Mouse (Mus musculus): ENCODE measurements around the gene 4930518I15Rik. TPM values are rescaled to one million over a fixed set of nuclear protein-coding genes. Genes with fewer than 3 reads are reported as not detected.
"Not testable (repeated sequence)": the region's sequence is repeated elsewhere in the genome, so short reads cannot be mapped to it uniquely, and the experiment has no call there.

Gene 4930518I15Rik
- 14.0 and 14.2 TPM in 2 replicates for polyA plus RNA-seq (2015; fragmentation: Nextera tagmentation; extraction: Ambion mirVana)

- ATAC-seq, result no peak
- H3K9me3 ChIP-seq (replicated peaks), result no peaks in the 10 kb centered on the region
- H3K4me3 ChIP-seq, result no peak within 1 kb of the TSS
- no peaks in the 10 kb centered on the region for H3K27me3 ChIP-seq
- no peak within 1 kb of the TSS for H3K27ac ChIP-seq
- no peak within 1 kb of the TSS for H3K4me2 ChIP-seq
- peaks cover 42% of the 10 kb centered on the region for H3K36me3 ChIP-seq (ENCODE audit: poor library complexity, severe bottlenecking)
- H3K4me1 ChIP-seq, result peaks cover 15% of the 10 kb centered on the region
- H3K9ac ChIP-seq, result no peak within 1 kb of the TSS; the same call in 1 of the 2 replicates
- 82% methylated on average over 2 of the region's 2 CpGs for WGBS
Observed at GRCm38 (mm10) chr2:156857835-156858234, at the start of gene 4930518I15Rik. Gene 4930518I15Rik (minus strand): TSS chr2:156857946.

DNA sequence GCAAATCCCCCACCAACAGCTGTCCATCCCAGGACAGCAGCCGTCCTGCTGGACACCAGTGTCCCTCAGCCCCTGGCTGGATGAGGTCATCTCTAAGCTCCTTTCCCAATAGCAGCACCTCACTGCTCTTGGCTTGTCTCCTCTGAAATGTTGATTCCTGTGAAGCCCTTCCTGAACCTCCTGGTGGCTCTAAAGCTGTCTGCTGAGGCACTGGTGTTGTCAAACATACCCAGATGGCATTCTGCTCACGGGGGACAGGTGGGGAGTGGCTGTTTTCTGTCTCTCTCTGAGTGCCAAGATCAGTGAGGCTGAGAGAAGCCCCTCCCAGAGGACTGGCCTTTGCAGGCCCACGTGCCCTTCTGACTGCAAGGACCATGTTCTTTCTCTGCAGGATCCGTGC, 48.2 kb upstream of the 4930518I15Rik start:
- H3K27ac ChIP-seq; H3K9me3 ChIP-seq (replicated peaks); H3K9ac ChIP-seq; H3K4me2 ChIP-seq; H3K36me3 ChIP-seq (ENCODE audit: poor library complexity, severe bottlenecking); ATAC-seq; H3K4me3 ChIP-seq; H3K4me1 ChIP-seq; H3K27me3 ChIP-seq: not testable (repeated sequence)
- 39% methylated on average over 4 of the region's 4 CpGs for WGBS

- WGBS, result 24% methylated on average over 6 of the region's 6 CpGs
- no peak overlapping the region for H3K4me3 ChIP-seq
- H3K4me2 ChIP-seq, result no peak overlapping the region
- H3K4me1 ChIP-seq, result no peaks in the 10 kb centered on the region
- H3K36me3 ChIP-seq (ENCODE audit: poor library complexity, severe bottlenecking), result no peaks in the 10 kb centered on the region
- no peak overlapping the region for H3K9ac ChIP-seq
- no peaks in the 10 kb centered on the region for H3K27me3 ChIP-seq
- no peak overlapping the region for H3K27ac ChIP-seq
- 0 out of 2 replicates have a peak, but pooled peaks have one; percentile 27 for ATAC-seq
- no peaks in the 10 kb centered on the region for H3K9me3 ChIP-seq (replicated peaks)
Observed at GRCm38 (mm10) chr2:156904976-156905717, 47.4 kb upstream of the 4930518I15Rik start.

DNA sequence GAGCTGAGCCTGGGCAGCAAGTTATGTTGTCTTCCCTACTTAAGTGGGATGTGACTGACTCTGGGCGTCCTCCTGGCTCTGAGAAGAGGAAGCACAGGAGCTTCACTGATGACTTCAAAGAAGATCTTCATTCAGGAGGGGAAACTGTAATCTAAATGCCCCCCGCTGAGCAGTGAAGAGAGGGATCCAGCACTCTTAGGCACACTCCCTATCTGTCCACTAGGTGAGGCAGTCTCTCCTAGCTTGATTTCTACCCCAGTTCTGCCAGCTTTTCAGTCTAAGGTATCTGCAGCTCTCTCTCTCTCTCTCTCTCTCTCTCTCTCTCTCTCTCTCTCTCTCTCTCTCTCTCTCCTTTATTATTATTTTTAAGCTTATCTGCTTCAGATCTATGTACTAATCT, 45.6 kb upstream of the 4930518I15Rik start:
- WGBS, result 26% methylated on average over 2 of the region's 2 CpGs
- Histone ChIP-seq H3K36me3 (ENCODE audit: poor library complexity, severe bottlenecking) (no peaks in the 10 kb centered on the region), H3K4me1 (no peaks in the 10 kb centered on the region), H3K9ac (no peak overlapping the region), H3K9me3 (replicated peaks) (no peaks in the 10 kb centered on the region), H3K4me2 (no peak overlapping the region), H3K27me3 (no peaks in the 10 kb centered on the region), H3K4me3 (no peak overlapping the region), H3K27ac (no peak overlapping the region)
- ATAC-seq, result no peak

GRCm38 (mm10) chr2:156902411-156902810, 44.7 kb upstream of the 4930518I15Rik start:
- H3K27me3 ChIP-seq; H3K4me3 ChIP-seq; H3K9me3 ChIP-seq (replicated peaks); H3K9ac ChIP-seq; ATAC-seq; H3K27ac ChIP-seq; H3K4me1 ChIP-seq; H3K4me2 ChIP-seq; H3K36me3 ChIP-seq (ENCODE audit: poor library complexity, severe bottlenecking): not testable (repeated sequence)
- WGBS, result 73% methylated on average over 4 of the region's 4 CpGs

GRCm38 (mm10) chr2:156901883-156902282, 44.1 kb upstream of the 4930518I15Rik start:
- Histone ChIP-seq H3K9me3 (replicated peaks) (no peaks in the 10 kb centered on the region), H3K36me3 (ENCODE audit: poor library complexity, severe bottlenecking) (no peaks in the 10 kb centered on the region), H3K9ac (no peak overlapping the region), H3K4me1 (no peaks in the 10 kb centered on the region), H3K4me3 (no peak overlapping the region), H3K27me3 (no peaks in the 10 kb centered on the region), H3K27ac (no peak overlapping the region), H3K4me2 (no peak overlapping the region)
- ATAC-seq, result no peak
- 85% methylated on average over 6 of the region's 6 CpGs for WGBS

DNA sequence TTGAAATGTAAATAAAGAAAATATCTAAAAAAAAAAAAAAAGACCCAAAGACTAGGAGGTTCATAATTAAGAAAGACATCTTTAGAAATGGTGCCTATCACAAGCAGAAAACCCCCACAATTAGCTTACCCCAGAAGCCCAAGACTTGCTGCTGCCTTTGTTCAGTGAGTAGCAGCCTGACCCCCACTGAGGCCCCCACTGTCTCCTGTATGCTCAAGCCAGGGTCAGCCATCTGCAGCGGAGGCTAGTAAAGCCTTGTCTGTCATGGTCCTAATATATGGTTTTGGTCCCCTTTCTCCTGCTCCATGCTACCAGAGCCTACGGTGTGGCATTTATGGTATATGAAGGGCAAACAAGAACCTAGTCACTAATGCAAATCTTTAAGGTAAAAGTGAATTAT, 43.6 kb upstream of the 4930518I15Rik start:
- Histone ChIP-seq H3K36me3 (ENCODE audit: poor library complexity, severe bottlenecking) (no peaks in the 10 kb centered on the region), H3K4me1 (no peaks in the 10 kb centered on the region), H3K4me3 (no peak overlapping the region), H3K9me3 (replicated peaks) (no peaks in the 10 kb centered on the region), H3K4me2 (no peak overlapping the region), H3K27me3 (no peaks in the 10 kb centered on the region), H3K9ac (no peak overlapping the region), H3K27ac (no peak overlapping the region)
- ATAC-seq, result no peak
- 86% methylated on average over 2 of the region's 2 CpGs for WGBS

DNA sequence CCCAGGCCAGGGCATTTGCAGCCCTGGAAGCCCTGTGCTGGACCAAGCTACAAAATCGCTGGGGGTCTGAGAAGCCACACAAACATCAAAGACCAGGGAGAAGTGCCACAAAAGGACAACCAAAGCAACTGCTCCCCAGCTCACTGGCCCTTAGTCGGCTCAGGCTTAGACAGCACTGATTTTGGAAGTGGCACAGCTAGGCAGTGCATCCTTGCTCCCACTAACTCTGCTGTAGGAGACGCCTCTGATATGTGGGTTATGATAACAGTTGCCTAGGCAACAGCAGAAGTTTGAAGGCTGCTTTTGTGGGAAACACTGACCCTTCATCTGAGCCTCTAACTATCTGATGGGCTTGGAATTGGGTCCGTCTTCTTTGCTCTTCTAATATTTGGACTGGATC, 41.4 kb upstream of the 4930518I15Rik start:
- ATAC-seq, result no peak
- Histone ChIP-seq H3K27me3 (no peaks in the 10 kb centered on the region), H3K4me2 (no peak overlapping the region), H3K9me3 (replicated peaks) (no peaks in the 10 kb centered on the region), H3K4me3 (no peak overlapping the region), H3K4me1 (no peaks in the 10 kb centered on the region), H3K36me3 (ENCODE audit: poor library complexity, severe bottlenecking) (no peaks in the 10 kb centered on the region), H3K9ac (no peak overlapping the region), H3K27ac (no peak overlapping the region)
- 75% methylated on average over 4 of the region's 4 CpGs for WGBS

GRCm38 (mm10) chr2:156898374-156898773, 40.6 kb upstream of the 4930518I15Rik start:
- no peak overlapping the region for H3K4me3 ChIP-seq
- no peak overlapping the region for H3K9ac ChIP-seq
- H3K4me2 ChIP-seq, result no peak overlapping the region
- no peak overlapping the region for H3K27ac ChIP-seq
- H3K9me3 ChIP-seq (replicated peaks), result no peaks in the 10 kb centered on the region
- no peaks in the 10 kb centered on the region for H3K4me1 ChIP-seq
- WGBS, result 81% methylated on average over 4 of the region's 4 CpGs
- no peaks in the 10 kb centered on the region for H3K36me3 ChIP-seq (ENCODE audit: poor library complexity, severe bottlenecking)
- ATAC-seq, result no peak
- H3K27me3 ChIP-seq, result no peaks in the 10 kb centered on the region

DNA sequence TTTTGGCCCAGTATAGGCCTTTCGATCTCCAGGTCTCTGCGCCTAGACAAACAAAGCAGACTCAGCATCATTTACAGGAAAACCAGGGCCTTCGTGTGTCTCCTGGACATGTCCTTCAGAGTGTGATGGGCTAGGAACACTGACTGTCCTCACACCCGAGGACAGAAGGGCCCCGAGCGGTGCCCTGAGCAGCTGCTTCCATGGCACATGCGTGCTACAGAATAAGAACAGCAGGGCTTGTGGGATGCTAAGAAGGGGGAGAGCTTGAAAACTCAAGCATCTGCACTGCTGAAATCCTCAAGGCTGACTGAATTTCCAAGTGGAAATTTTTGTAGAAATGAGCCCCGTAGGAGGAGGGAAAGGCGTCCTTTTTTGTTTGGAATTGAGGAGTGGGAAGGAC, 39.3 kb upstream of the 4930518I15Rik start:
- H3K9ac ChIP-seq, result no peak overlapping the region
- H3K4me2 ChIP-seq, result no peak overlapping the region
- H3K27ac ChIP-seq, result no peak overlapping the region
- no peaks in the 10 kb centered on the region for H3K9me3 ChIP-seq (replicated peaks)
- H3K4me1 ChIP-seq, result peaks cover 5% of the 10 kb centered on the region
- H3K36me3 ChIP-seq (ENCODE audit: poor library complexity, severe bottlenecking), result no peaks in the 10 kb centered on the region
- no peak overlapping the region for H3K4me3 ChIP-seq
- WGBS, result 89% methylated on average over 9 of the region's 9 CpGs
- ATAC-seq, result no peak
- H3K27me3 ChIP-seq, result no peaks in the 10 kb centered on the region

DNA sequence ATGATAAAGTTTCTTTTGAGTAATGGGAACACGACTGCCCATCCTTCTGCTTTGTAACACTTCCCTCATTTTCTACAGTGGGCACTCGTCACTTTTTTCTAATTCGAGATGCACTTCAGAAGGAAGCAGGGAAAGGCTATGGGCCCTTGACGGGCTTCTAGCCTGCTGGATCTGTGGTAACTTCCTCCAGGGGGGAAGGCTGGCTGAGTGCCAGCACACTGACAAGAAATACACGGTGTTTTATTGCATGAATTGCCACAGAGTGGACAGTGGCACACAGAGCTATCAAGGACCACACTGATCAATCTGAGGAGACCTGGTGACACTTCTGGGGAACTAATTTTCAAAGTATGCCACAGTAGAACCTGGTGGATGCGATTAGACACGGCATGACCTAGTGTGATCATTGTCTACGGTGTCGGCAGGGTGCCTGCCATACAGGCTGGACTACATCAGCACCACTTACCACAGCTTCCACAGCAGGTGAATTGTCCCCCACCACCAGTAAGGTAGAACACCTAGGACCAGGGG, 38.7 kb upstream of the 4930518I15Rik start:
- 71% methylated on average over 9 of the region's 9 CpGs for WGBS
- H3K27me3 ChIP-seq, result no peaks in the 10 kb centered on the region
- H3K36me3 ChIP-seq (ENCODE audit: poor library complexity, severe bottlenecking), result no peaks in the 10 kb centered on the region

GRCm38 (mm10) chr2:156894496-156895265, 36.9 kb upstream of the 4930518I15Rik start:
- Histone ChIP-seq H3K27ac (no peak overlapping the region), H3K9ac (no peak overlapping the region), H3K4me2 (no peak overlapping the region), H3K36me3 (ENCODE audit: poor library complexity, severe bottlenecking) (no peaks in the 10 kb centered on the region), H3K27me3 (no peaks in the 10 kb centered on the region), H3K4me3 (no peak overlapping the region), H3K9me3 (replicated peaks) (no peaks in the 10 kb centered on the region), H3K4me1 (peaks cover 8% of the 10 kb centered on the region)
- WGBS, result 87% methylated on average over 15 of the region's 15 CpGs
- ATAC-seq, result no peak

More for the DNA sequence above, 38.7 kb upstream of the 4930518I15Rik start:
- no peaks in the 10 kb centered on the region for H3K9me3 ChIP-seq (replicated peaks)
- no peak overlapping the region for H3K9ac ChIP-seq
- H3K4me2 ChIP-seq, result no peak overlapping the region
- H3K27ac ChIP-seq, result no peak overlapping the region
- peaks cover 8% of the 10 kb centered on the region for H3K4me1 ChIP-seq
- no peak overlapping the region for H3K4me3 ChIP-seq
- ATAC-seq, result no peak
